Mouse (Mus musculus): ENCODE measurements around the gene Rap1b.

The Rap1b gene

GRCm38 (mm10) chr10:117778951-117779350 is 66.9 kb downstream of the Rap1b start:
- Histone ChIP-seq H3K36me3 (ENCODE audit: control insufficient read depth, insufficient read depth, low read length, poor library complexity, severe bottlenecking) (peaks cover 7% of the 10 kb centered on the region; the same call in 1 of the 2 replicates), H3K27me3 (ENCODE audit: control insufficient read depth, insufficient read depth, low read length, poor library complexity, severe bottlenecking) (no peaks in the 10 kb centered on the region)
- DNase-seq (ENCODE audit: low read depth, low spot score) = no peak

GRCm38 (mm10) chr10:117778328-117778910 is 67.4 kb downstream of the Rap1b start:
- H3K27me3 ChIP-seq (ENCODE audit: control insufficient read depth, insufficient read depth, low read length, poor library complexity, severe bottlenecking) = no peaks in the 10 kb centered on the region
- no peak for DNase-seq (ENCODE audit: low read depth, low spot score)
- H3K36me3 ChIP-seq (ENCODE audit: control insufficient read depth, insufficient read depth, low read length, poor library complexity, severe bottlenecking) = peaks cover 7% of the 10 kb centered on the region; the same call in 1 of the 2 replicates

- Histone ChIP-seq H3K36me3 (ENCODE audit: control insufficient read depth, insufficient read depth, low read length, poor library complexity, severe bottlenecking) (peaks cover 11% of the 10 kb centered on the region), H3K27me3 (ENCODE audit: control insufficient read depth, insufficient read depth, low read length, poor library complexity, severe bottlenecking) (no peaks in the 10 kb centered on the region)
- DNase-seq (ENCODE audit: low read depth, low spot score) = no peak
Observed at GRCm38 (mm10) chr10:117777501-117778327, 68.1 kb downstream of the Rap1b start.

- DNase-seq (ENCODE audit: low read depth, low spot score) = no peak
- H3K27me3 ChIP-seq (ENCODE audit: control insufficient read depth, insufficient read depth, low read length, poor library complexity, severe bottlenecking) = no peaks in the 10 kb centered on the region
Observed at GRCm38 (mm10) chr10:117777103-117777470, 68.7 kb downstream of the Rap1b start.

GRCm38 (mm10) chr10:117776281-117777102 is 69.3 kb downstream of the Rap1b start:
- no peak for DNase-seq (ENCODE audit: low read depth, low spot score)
- peaks cover 14% of the 10 kb centered on the region for H3K36me3 ChIP-seq (ENCODE audit: control insufficient read depth, insufficient read depth, low read length, poor library complexity, severe bottlenecking)
- H3K27me3 ChIP-seq (ENCODE audit: control insufficient read depth, insufficient read depth, low read length, poor library complexity, severe bottlenecking) = no peaks in the 10 kb centered on the region

More at GRCm38 (mm10) chr10:117777103-117777470, 68.7 kb downstream of the Rap1b start:
- H3K36me3 ChIP-seq (ENCODE audit: control insufficient read depth, insufficient read depth, low read length, poor library complexity, severe bottlenecking) = peaks cover 12% of the 10 kb centered on the region

- DNase-seq (ENCODE audit: low read depth, low spot score) = no peak
- H3K27me3 ChIP-seq (ENCODE audit: control insufficient read depth, insufficient read depth, low read length, poor library complexity, severe bottlenecking) = no peaks in the 10 kb centered on the region
- peaks cover 11% of the 10 kb centered on the region for H3K36me3 ChIP-seq (ENCODE audit: control insufficient read depth, insufficient read depth, low read length, poor library complexity, severe bottlenecking)
Observed at GRCm38 (mm10) chr10:117775401-117776144, 70.3 kb downstream of the Rap1b start.

- no peaks in the 10 kb centered on the region for H3K27me3 ChIP-seq (ENCODE audit: control insufficient read depth, insufficient read depth, low read length, poor library complexity, severe bottlenecking)
- H3K36me3 ChIP-seq (ENCODE audit: control insufficient read depth, insufficient read depth, low read length, poor library complexity, severe bottlenecking) = peaks cover 9% of the 10 kb centered on the region
- no peak for DNase-seq (ENCODE audit: low read depth, low spot score)
Observed at GRCm38 (mm10) chr10:117774817-117775120, 71.1 kb downstream of the Rap1b start.

- no peaks in the 10 kb centered on the region for H3K27me3 ChIP-seq (ENCODE audit: control insufficient read depth, insufficient read depth, low read length, poor library complexity, severe bottlenecking)
- DNase-seq (ENCODE audit: low read depth, low spot score) = no peak
Observed at GRCm38 (mm10) chr10:117774011-117774816, 71.6 kb downstream of the Rap1b start.

GRCm38 (mm10) chr10:117773106-117773720 is 72.6 kb downstream of the Rap1b start:
- no peak for DNase-seq (ENCODE audit: low read depth, low spot score)
- H3K36me3 ChIP-seq (ENCODE audit: control insufficient read depth, insufficient read depth, low read length, poor library complexity, severe bottlenecking) = peaks cover 10% of the 10 kb centered on the region
- H3K27me3 ChIP-seq (ENCODE audit: control insufficient read depth, insufficient read depth, low read length, poor library complexity, severe bottlenecking) = no peaks in the 10 kb centered on the region

More at GRCm38 (mm10) chr10:117774011-117774816, 71.6 kb downstream of the Rap1b start:
- peaks cover 9% of the 10 kb centered on the region for H3K36me3 ChIP-seq (ENCODE audit: control insufficient read depth, insufficient read depth, low read length, poor library complexity, severe bottlenecking)

GRCm38 (mm10) chr10:117772364-117773105 is 73.3 kb downstream of the Rap1b start:
- peaks cover 12% of the 10 kb centered on the region for H3K36me3 ChIP-seq (ENCODE audit: control insufficient read depth, insufficient read depth, low read length, poor library complexity, severe bottlenecking)
- no peaks in the 10 kb centered on the region for H3K27me3 ChIP-seq (ENCODE audit: control insufficient read depth, insufficient read depth, low read length, poor library complexity, severe bottlenecking)
- DNase-seq (ENCODE audit: low read depth, low spot score) = no peak

GRCm38 (mm10) chr10:117771131-117771510 is 74.7 kb downstream of the Rap1b start:
- Histone ChIP-seq H3K36me3 (ENCODE audit: control insufficient read depth, insufficient read depth, low read length, poor library complexity, severe bottlenecking) (peaks cover 12% of the 10 kb centered on the region), H3K27me3 (ENCODE audit: control insufficient read depth, insufficient read depth, low read length, poor library complexity, severe bottlenecking) (no peaks in the 10 kb centered on the region)
- no peak for DNase-seq (ENCODE audit: low read depth, low spot score)

GRCm38 (mm10) chr10:117770286-117771130 is 75.3 kb downstream of the Rap1b start:
- Histone ChIP-seq H3K27me3 (ENCODE audit: control insufficient read depth, insufficient read depth, low read length, poor library complexity, severe bottlenecking) (no peaks in the 10 kb centered on the region), H3K36me3 (ENCODE audit: control insufficient read depth, insufficient read depth, low read length, poor library complexity, severe bottlenecking) (peaks cover 16% of the 10 kb centered on the region)
- DNase-seq (ENCODE audit: low read depth, low spot score) = no peak

All from splenic B cell, adult 2 months (primary cell).